Mouse (Mus musculus): Measurements from ENCODE around the gene Rad9b. TPM values are rescaled to one million over a fixed set of nuclear protein-coding genes. Genes with fewer than 3 reads are reported as not detected.

The Rad9b gene
- polyA plus RNA-seq, 1 experiment from 2014 or later = 10.2 TPM

DNA sequence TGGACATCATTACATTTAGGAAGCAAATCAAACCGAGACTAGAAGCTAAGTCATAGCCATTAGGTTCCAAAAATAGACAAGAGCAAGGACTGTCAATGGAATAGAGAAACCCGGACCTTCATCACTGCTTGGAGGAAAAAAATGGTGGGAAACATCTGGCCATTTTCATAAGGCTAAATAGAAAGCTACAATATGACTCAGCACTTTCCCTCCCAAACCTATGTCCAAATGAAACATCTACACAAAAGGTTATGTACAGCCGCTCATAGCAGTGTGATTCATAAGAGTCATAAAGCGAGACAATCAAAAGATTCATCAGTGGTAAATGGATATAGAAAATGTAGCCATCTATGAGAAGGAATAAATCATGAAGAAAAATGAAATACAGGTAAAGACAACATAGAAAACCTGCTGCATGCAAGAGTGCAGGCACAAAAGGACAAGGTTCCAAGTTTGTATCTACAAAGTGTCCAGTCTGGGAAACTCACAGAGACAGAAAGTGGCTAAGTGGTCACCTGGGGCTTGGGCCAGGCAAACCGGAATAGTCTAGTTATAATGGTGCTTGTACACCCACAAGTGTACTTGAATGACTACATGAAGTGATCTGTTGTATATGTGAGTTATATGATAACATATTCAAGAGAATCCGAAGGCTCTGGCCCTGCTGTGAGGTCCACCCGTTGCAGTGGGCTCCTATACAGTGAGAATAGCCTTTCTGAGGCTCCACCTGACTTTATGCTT is 17.3 kb downstream of the Rad9b start:
- no peak overlapping the region for H3K4me3 ChIP-seq (ENCODE audit: low read length)
- 72% methylated on average over 7 of the region's 7 CpGs for WGBS
- no peaks in the 10 kb centered on the region for H3K9me3 ChIP-seq (ENCODE audit: control insufficient read depth, low read length)
- ATAC-seq (ENCODE audit: low read depth) = no peak
- H3K4me2 ChIP-seq (ENCODE audit: low read depth, low read length) = no peak overlapping the region
- H3K4me1 ChIP-seq (replicated peaks; ENCODE audit: control insufficient read depth, insufficient read depth, low read length) = no peaks in the 10 kb centered on the region
- H3K27me3 ChIP-seq (ENCODE audit: control insufficient read depth, insufficient read depth, low read depth, low read length) = no peaks in the 10 kb centered on the region
- no peaks in the 10 kb centered on the region for H3K36me3 ChIP-seq (ENCODE audit: control insufficient read depth, insufficient read depth, low read length)
- H3K27ac ChIP-seq (ENCODE audit: low read length) = no peak overlapping the region
- H3K9ac ChIP-seq (ENCODE audit: low read length) = no peak overlapping the region

GRCm38 (mm10) chr5:122334682-122335081 is 19.4 kb downstream of the Rad9b start:
- Histone ChIP-seq H3K36me3 (ENCODE audit: control insufficient read depth, insufficient read depth, low read length) (no peaks in the 10 kb centered on the region), H3K9ac (ENCODE audit: low read length) (no peak overlapping the region), H3K4me3 (ENCODE audit: low read length) (no peak overlapping the region), H3K27me3 (ENCODE audit: control insufficient read depth, insufficient read depth, low read depth, low read length) (no peaks in the 10 kb centered on the region), H3K9me3 (ENCODE audit: control insufficient read depth, low read length) (no peaks in the 10 kb centered on the region), H3K27ac (ENCODE audit: low read length) (no peak overlapping the region), H3K4me1 (replicated peaks; ENCODE audit: control insufficient read depth, insufficient read depth, low read length) (no peaks in the 10 kb centered on the region), H3K4me2 (ENCODE audit: low read depth, low read length) (no peak overlapping the region)
- WGBS = 63% methylated on average over 3 of the region's 3 CpGs
- no peak for ATAC-seq (ENCODE audit: low read depth)

GRCm38 (mm10) chr5:122330269-122330668 is 23.8 kb downstream of the Rad9b start:
- Histone ChIP-seq H3K4me2 (ENCODE audit: low read depth, low read length) (no peak overlapping the region), H3K36me3 (ENCODE audit: control insufficient read depth, insufficient read depth, low read length) (peaks cover 3% of the 10 kb centered on the region; the same call in 1 of the 2 replicates), H3K4me3 (ENCODE audit: low read length) (no peak overlapping the region), H3K9me3 (ENCODE audit: control insufficient read depth, low read length) (no peaks in the 10 kb centered on the region), H3K4me1 (replicated peaks; ENCODE audit: control insufficient read depth, insufficient read depth, low read length) (no peaks in the 10 kb centered on the region), H3K9ac (ENCODE audit: low read length) (no peak overlapping the region), H3K27me3 (ENCODE audit: control insufficient read depth, insufficient read depth, low read depth, low read length) (no peaks in the 10 kb centered on the region), H3K27ac (ENCODE audit: low read length) (no peak overlapping the region)
- WGBS = 79% methylated on average over 4 of the region's 4 CpGs
- no peak for ATAC-seq (ENCODE audit: low read depth)

DNA sequence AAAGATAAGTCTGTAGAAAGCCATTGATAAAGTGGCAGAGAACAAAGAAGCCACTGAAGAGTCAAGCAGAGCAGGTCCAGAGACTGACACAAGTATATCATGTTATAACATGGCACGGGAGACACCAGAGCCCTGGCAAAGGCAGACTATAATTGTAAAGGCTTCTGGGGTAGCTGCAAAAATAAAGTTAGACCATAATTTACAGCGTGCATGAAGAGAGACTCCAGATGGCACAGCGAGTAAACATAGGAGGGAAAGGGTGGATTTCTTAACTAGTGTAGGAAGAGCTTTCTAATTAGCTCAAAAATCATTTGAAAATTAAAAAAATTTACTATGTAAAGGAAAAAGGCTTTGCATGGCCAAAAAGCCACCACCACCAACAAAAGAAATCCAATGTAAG is 26.8 kb downstream of the Rad9b start:
- H3K27ac ChIP-seq (ENCODE audit: low read length) = no peak overlapping the region
- no peak for ATAC-seq (ENCODE audit: low read depth)
- no peaks in the 10 kb centered on the region for H3K27me3 ChIP-seq (ENCODE audit: control insufficient read depth, insufficient read depth, low read depth, low read length)
- no peaks in the 10 kb centered on the region for H3K9me3 ChIP-seq (ENCODE audit: control insufficient read depth, low read length)
- WGBS = 73% methylated on average over 3 of the region's 3 CpGs
- H3K36me3 ChIP-seq (ENCODE audit: control insufficient read depth, insufficient read depth, low read length) = peaks cover 7% of the 10 kb centered on the region
- H3K4me1 ChIP-seq (replicated peaks; ENCODE audit: control insufficient read depth, insufficient read depth, low read length) = no peaks in the 10 kb centered on the region
- no peak overlapping the region for H3K4me2 ChIP-seq (ENCODE audit: low read depth, low read length)
- no peak overlapping the region for H3K4me3 ChIP-seq (ENCODE audit: low read length)
- H3K9ac ChIP-seq (ENCODE audit: low read length) = no peak overlapping the region

GRCm38 (mm10) chr5:122325477-122325876 is 28.6 kb downstream of the Rad9b start:
- peaks cover 18% of the 10 kb centered on the region for H3K36me3 ChIP-seq (ENCODE audit: control insufficient read depth, insufficient read depth, low read length)
- 88% methylated on average over 8 of the region's 8 CpGs for WGBS
- ATAC-seq (ENCODE audit: low read depth) = no peak

DNA sequence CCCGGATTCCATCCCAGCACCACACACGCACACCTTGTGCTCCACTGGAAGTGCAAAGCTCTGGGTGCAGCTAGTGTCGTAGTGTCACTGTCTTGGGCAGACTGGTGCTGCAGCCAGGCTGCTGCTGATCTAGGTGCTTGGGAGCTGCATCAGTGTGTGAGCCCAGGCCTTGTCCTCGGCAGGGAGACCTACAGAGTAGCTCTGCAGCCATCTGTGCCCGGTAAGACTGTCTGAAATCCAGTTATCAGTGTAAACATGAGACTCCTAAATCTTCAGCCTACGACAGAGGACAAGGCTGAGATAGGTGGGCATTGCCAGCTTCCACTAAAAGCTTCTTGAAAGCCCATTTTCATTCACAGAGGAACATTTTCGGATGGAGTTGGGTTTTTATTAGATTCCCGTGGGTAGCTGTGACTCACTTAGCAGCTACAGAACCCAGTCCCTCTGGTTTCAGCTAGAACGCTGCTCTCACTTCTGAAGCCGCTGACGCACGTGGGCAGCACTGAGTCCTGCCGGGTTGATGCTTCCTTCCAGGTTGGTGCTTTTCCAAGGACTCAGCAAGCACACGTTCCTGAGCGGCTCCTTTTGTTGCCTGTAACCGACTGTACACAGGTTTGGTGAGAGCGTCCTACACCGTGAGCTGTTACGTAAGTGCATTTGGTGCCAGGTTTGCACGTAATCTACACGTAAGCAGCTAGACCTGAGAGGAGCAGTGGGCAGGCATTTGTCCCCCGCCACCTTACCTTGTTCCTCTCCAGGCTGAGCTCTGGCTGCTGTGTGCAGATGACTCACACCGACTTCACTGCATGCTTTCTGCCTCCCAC is 29.2 kb downstream of the Rad9b start:
- no peak overlapping the region for H3K9ac ChIP-seq (ENCODE audit: low read length)
- 81% methylated on average over 23 of the region's 23 CpGs for WGBS
- H3K27ac ChIP-seq (ENCODE audit: low read length) = no peak overlapping the region
- H3K9me3 ChIP-seq (ENCODE audit: control insufficient read depth, low read length) = no peaks in the 10 kb centered on the region
- no peak for ATAC-seq (ENCODE audit: low read depth)
- peaks cover 18% of the 10 kb centered on the region for H3K36me3 ChIP-seq (ENCODE audit: control insufficient read depth, insufficient read depth, low read length)
- H3K27me3 ChIP-seq (ENCODE audit: control insufficient read depth, insufficient read depth, low read depth, low read length) = no peaks in the 10 kb centered on the region
- H3K4me3 ChIP-seq (ENCODE audit: low read length) = no peak overlapping the region
- H3K4me2 ChIP-seq (ENCODE audit: low read depth, low read length) = no peak overlapping the region
- peaks cover 2% of the 10 kb centered on the region; the same call in 1 of the 2 replicates for H3K4me1 ChIP-seq (replicated peaks; ENCODE audit: control insufficient read depth, insufficient read depth, low read length)

More at GRCm38 (mm10) chr5:122325477-122325876, 28.6 kb downstream of the Rad9b start:
- Histone ChIP-seq H3K27ac (ENCODE audit: low read length) (no peak overlapping the region), H3K9me3 (ENCODE audit: control insufficient read depth, low read length) (no peaks in the 10 kb centered on the region), H3K4me3 (ENCODE audit: low read length) (no peak overlapping the region), H3K9ac (ENCODE audit: low read length) (no peak overlapping the region), H3K4me2 (ENCODE audit: low read depth, low read length) (no peak overlapping the region), H3K27me3 (ENCODE audit: control insufficient read depth, insufficient read depth, low read depth, low read length) (no peaks in the 10 kb centered on the region), H3K4me1 (replicated peaks; ENCODE audit: control insufficient read depth, insufficient read depth, low read length) (no peaks in the 10 kb centered on the region)

- H3K9ac ChIP-seq (ENCODE audit: low read length) = no peak overlapping the region
- ATAC-seq (ENCODE audit: low read depth) = no peak
- H3K27ac ChIP-seq (ENCODE audit: low read length) = no peak overlapping the region
- H3K4me3 ChIP-seq (ENCODE audit: low read length) = no peak overlapping the region
- no peak overlapping the region for H3K4me2 ChIP-seq (ENCODE audit: low read depth, low read length)
- H3K9me3 ChIP-seq (ENCODE audit: control insufficient read depth, low read length) = no peaks in the 10 kb centered on the region
- WGBS = 68% methylated on average over 8 of the region's 8 CpGs
- H3K4me1 ChIP-seq (replicated peaks; ENCODE audit: control insufficient read depth, insufficient read depth, low read length) = peaks cover 6% of the 10 kb centered on the region
- no peaks in the 10 kb centered on the region for H3K27me3 ChIP-seq (ENCODE audit: control insufficient read depth, insufficient read depth, low read depth, low read length)
- peaks cover 22% of the 10 kb centered on the region for H3K36me3 ChIP-seq (ENCODE audit: control insufficient read depth, insufficient read depth, low read length)
Measured at GRCm38 (mm10) chr5:122323523-122323922, 30.5 kb downstream of the Rad9b start.

GRCm38 (mm10) chr5:122320205-122320781 is 33.7 kb downstream of the Rad9b start:
- Histone ChIP-seq H3K4me2 (ENCODE audit: low read depth, low read length) (no peak overlapping the region), H3K9me3 (ENCODE audit: control insufficient read depth, low read length) (no peaks in the 10 kb centered on the region), H3K27me3 (ENCODE audit: control insufficient read depth, insufficient read depth, low read depth, low read length) (no peaks in the 10 kb centered on the region), H3K36me3 (ENCODE audit: control insufficient read depth, insufficient read depth, low read length) (peaks cover 19% of the 10 kb centered on the region), H3K9ac (ENCODE audit: low read length) (no peak overlapping the region), H3K4me3 (ENCODE audit: low read length) (no peak overlapping the region), H3K27ac (ENCODE audit: low read length) (peak overlapping the region; percentile 76), H3K4me1 (replicated peaks; ENCODE audit: control insufficient read depth, insufficient read depth, low read length) (peaks cover 12% of the 10 kb centered on the region)
- no peak for ATAC-seq (ENCODE audit: low read depth)
- WGBS = 42% methylated on average over 12 of the region's 12 CpGs
